Comparison of ENCODE assay signal across 28 mouse cellular contexts in genomic region chrX:66524891-66525290, GRCm38 (mm10).
"Had no signal": no experiment of that assay in that cellular context is flagged by ENCODE, and none has a peak within 500 bp of the region (broad histone marks: within the 10 kb centered on the region; RNA-seq: fewer than 3 reads in every experiment).

No protein-coding gene starts in this region.

- H3K27me3 ChIP-seq: embryonic facial prominence, embryonic 12.5 days; embryonic facial prominence, embryonic 13.5 days; embryonic facial prominence, embryonic 15.5 days; forebrain, embryonic 12.5 days; forebrain, embryonic 13.5 days; forebrain, embryonic 15.5 days had no signal

- H3K27ac ChIP-seq: embryonic facial prominence, embryonic 12.5 days; embryonic facial prominence, embryonic 13.5 days; embryonic facial prominence, embryonic 15.5 days; forebrain, embryonic 10.5 days; forebrain, embryonic 12.5 days; forebrain, embryonic 13.5 days; forebrain, embryonic 15.5 days; gastrocnemius, adult 2 months; heart, adult 2 months; heart, embryonic 10.5 days had no signal

- H3K4me2 ChIP-seq: embryonic facial prominence, embryonic 12.5 days; embryonic facial prominence, embryonic 13.5 days; embryonic facial prominence, embryonic 15.5 days; forebrain, embryonic 12.5 days; forebrain, embryonic 13.5 days; forebrain, embryonic 15.5 days had no signal

- H3K4me3 ChIP-seq: embryonic facial prominence, embryonic 12.5 days; embryonic facial prominence, embryonic 13.5 days; embryonic facial prominence, embryonic 15.5 days; erythroblast, embryonic 14.5 days; forebrain, embryonic 10.5 days; forebrain, embryonic 12.5 days; forebrain, embryonic 13.5 days; forebrain, embryonic 15.5 days; gastrocnemius, adult 2 months; heart, adult 2 months; heart, embryonic 10.5 days had no signal

- H3K4me1 ChIP-seq: embryonic facial prominence, embryonic 12.5 days; embryonic facial prominence, embryonic 13.5 days; embryonic facial prominence, embryonic 15.5 days; forebrain, embryonic 10.5 days; forebrain, embryonic 12.5 days; forebrain, embryonic 15.5 days; heart, embryonic 10.5 days had no signal

- ATAC-seq: forebrain, embryonic 13.5 days; forebrain, embryonic 14.5 days; forebrain, embryonic 15.5 days; forebrain, embryonic 16.5 days; forebrain, postnatal 0 days had no signal

- H3K9me3 ChIP-seq: embryonic facial prominence, embryonic 12.5 days; embryonic facial prominence, embryonic 13.5 days; embryonic facial prominence, embryonic 15.5 days; forebrain, embryonic 10.5 days; forebrain, embryonic 12.5 days; forebrain, embryonic 13.5 days; forebrain, embryonic 15.5 days; heart, embryonic 10.5 days had no signal

- H3K9ac ChIP-seq: embryonic facial prominence, embryonic 12.5 days; embryonic facial prominence, embryonic 13.5 days; embryonic facial prominence, embryonic 15.5 days; forebrain, embryonic 12.5 days; forebrain, embryonic 13.5 days; forebrain, embryonic 15.5 days; forebrain, postnatal 0 days had no signal

- DNase-seq: cerebellum, adult 8-10 months; cerebellum, adult 9-10 months; cerebellum, adult 9-11 months; cerebellum, postnatal 10 days; cerebellum, postnatal 14 days; cerebellum, postnatal 25 days; cerebellum, postnatal 36 days; embryo, embryonic 11 days; forebrain, postnatal 0 days; gastrocnemius, adult 2 months; gastrocnemius, postnatal 10 days; gastrocnemius, postnatal 14 days; gastrocnemius, postnatal 25 days; gastrocnemius, postnatal 36 days; heart, adult 11 months; heart, adult 18-20 months; heart, adult 2 months had no signal

- H3K36me3 ChIP-seq: embryonic facial prominence, embryonic 12.5 days; embryonic facial prominence, embryonic 13.5 days; embryonic facial prominence, embryonic 15.5 days; forebrain, embryonic 10.5 days; forebrain, embryonic 12.5 days; forebrain, embryonic 15.5 days; heart, embryonic 10.5 days had no signal
